Mouse (Mus musculus): Measurements from ENCODE around the gene Rab3a.

The Rab3a gene

DNA sequence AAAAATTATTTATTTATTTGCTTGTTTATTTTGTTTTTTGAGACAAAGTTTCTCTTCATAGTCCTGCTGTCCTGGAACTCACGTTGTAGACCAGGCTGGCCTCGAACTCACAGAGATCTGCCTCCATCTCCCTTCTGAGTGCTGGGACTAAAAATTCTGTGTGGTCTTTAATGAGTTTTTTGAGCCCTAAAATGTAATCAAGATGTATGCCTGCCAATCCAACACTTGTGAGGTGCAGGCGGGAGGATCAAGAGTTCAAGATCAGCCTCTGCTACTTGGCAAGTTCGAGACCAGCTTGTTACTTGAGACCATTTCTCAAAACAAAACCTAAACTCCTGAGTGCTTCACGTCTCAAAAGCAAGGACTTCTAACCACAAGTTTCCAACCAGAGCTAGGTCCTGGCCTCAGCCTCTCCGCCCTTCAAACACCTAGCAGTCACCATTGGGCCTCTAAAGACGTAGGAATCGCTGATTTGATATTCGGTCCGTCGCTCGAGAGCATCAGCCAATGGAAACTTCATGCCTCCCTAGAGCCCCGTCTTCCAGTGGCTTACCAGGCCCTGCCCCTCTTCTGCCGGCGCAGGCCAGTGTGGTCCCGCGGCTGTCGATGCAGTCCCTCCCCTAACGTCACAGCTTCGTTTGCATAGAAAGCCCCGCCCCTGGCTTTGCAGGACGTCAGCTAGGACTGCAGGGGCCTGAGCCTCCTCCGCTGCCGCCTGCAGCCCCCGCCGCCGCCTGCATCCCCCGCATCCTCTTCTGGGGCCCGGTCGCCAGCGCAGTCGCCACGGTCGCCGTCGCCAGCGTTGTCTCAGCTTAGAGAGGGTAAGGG, at the start of gene Rab3a:
TSS of gene Rab3a (plus strand) at position 637 of the 828 bp plus-strand sequence.
- peak; percentile 91 to 94 for DNase-seq (ENCODE audit: low spot score in 2 of 2)

DNA sequence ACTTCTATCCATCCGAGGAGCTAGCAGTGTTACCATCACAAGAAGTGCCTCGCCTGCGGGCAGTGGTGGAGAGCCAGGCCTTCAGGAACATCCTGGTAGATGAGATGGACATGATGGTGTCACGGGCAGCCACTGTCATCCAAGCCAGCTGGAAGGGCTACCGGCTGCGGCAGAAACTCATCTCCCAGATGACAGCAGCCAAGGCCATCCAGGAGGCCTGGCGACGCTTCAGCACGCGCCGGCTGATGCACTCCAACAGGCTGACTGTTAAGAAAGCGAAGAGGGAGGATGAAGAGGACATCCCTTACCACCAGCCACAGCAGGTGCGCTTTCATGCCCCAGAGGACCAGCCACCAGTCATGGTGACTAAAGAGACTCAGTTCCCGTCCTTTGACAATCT, 46.2 kb upstream of the Rab3a start:
- no peak for DNase-seq (ENCODE audit: low spot score in 2 of 2)

GRCm38 (mm10) chr8:70709794-70710193, 44.7 kb upstream of the Rab3a start:
- no peak for DNase-seq (ENCODE audit: low spot score in 2 of 2)

GRCm38 (mm10) chr8:70710296-70710695, 44.2 kb upstream of the Rab3a start:
- DNase-seq (ENCODE audit: low spot score in 2 of 2): no peak

GRCm38 (mm10) chr8:70711041-70711440, 43.4 kb upstream of the Rab3a start:
- no peak for DNase-seq (ENCODE audit: low spot score in 2 of 2)

DNA sequence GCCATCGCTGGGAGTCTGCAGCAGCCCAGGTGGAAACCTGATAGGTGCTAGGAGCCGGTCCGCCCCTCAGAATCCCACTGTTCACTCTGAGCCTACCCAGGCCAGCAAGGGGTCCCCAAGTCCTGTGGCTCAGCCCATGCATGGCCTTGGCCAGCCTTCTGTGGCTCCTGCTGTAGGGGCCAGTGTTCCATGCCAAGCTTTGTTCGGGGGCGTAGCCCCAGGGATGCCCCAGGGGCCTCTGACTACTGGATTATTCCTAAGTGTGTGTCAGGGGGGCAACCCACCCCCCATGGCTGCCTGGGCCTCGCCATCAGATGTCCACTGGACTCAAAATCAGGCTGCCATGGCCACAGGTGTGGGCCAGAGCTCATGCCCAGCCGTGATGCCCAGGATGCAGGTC, 40.5 kb upstream of the Rab3a start:
- DNase-seq (ENCODE audit: low spot score in 2 of 2): no peak

DNA sequence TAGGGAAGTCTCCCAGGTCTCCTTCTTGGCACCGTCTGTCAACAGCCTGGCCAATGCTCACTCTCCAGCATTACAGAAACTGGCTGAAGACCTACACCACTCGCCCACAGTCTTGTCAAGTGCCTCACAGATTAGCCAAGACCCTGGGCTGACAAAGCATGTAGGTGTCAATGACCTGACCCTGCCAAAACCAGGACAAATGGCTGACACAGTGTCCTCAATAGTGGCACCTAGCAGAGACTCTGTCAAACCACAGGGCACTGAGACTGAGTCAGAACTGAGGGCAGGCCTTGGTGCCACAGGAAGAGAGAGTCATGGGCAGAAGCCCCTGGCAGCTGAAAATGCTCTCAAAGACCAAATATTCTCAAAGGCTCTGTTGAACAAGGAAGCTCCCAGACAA, 39.4 kb upstream of the Rab3a start:
- no peak for DNase-seq (ENCODE audit: low spot score in 2 of 2)

DNA sequence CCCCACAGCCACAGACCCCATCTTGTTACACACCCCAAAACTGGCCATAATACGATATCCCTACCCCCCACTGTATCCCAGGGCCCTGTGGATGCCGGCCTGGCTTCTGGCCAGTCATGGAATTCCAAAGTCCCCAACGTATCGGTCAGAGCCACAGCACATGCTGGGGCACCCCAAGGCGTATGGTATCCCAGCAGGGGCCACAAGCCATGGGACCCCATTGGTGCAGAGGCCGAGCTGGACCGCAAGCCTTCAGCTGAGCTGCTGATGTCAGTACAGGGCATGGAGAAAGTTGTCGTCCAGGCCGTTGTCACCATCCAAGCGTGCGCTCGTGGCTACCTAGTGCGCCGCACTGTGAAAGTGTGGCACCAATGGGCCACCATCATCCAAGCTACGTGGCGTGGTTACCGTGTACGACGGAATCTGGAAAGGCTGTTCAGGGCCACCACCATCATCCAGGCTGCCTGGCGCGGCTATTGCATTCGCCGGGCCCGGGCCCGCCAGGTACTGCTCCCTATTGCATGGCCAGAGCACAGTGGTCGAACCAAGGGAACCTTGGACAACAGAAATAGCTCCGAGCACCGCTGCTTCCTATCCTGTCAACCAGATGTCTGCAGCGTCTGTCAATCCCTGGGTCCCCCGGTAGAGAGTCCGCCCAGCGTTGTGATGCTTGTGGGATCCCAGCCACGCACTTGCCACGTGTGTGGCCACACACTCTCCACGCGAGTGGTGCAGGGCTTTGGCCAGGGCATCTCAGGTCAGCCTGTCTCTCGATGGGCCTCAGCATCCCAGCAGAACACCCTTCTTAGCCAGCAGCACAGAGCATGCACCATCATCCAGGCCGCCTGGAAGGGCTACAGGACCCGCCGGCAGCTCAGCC, 37.7 kb upstream of the Rab3a start:
- DNase-seq (ENCODE audit: low spot score in 2 of 2): no peak

DNA sequence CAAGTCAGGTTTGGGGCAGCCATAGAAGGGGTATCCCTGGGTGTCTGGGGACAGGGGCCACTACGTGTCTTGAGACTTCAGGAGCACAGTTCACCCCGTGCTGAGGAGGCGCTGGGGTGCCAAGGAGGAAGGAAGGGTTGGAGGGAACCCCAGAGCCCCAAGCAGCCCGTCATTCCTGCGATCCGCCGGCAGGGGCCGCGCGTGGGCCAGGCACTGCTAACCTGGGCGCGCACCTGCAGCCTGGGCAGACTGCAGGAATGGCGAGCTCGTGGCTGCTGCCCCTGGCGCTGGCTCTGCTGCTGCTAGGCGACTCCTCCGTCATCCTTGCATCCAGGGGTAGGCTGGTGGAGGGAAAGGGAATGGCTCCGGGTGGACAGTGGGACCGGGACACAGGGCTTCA, 36.2 kb upstream of the Rab3a start, which contains the start of gene Gm3336:
TSS of gene Gm3336 (plus strand) at position 247 of the 400 bp plus-strand sequence.
- no peak for DNase-seq (ENCODE audit: low spot score in 2 of 2)

DNA sequence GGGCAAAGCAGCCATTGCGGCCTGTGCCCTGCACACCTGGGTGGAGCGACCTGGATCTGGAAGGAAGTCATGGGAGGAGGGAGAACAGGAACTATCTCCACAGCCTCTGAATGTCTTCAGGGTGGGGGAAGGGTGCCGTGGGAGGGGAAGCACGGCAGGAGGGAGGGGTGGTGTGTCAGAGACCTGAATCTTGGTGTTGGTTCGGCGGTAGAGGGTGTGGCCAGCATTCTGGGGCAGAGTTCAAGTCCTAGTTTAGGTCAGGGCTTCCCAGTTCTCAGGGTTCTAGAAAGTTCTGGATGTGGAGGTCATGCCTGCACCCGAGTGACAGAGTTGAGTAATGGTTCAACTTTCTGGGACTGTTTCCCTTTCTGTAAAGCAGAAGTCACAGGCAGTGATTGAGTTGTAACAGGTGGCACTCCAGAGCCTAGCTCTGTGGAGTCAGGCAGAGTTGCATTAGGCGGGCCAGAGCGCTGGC, 34.6 kb upstream of the Rab3a start:
- no peak for DNase-seq (ENCODE audit: low spot score in 2 of 2)

DNA sequence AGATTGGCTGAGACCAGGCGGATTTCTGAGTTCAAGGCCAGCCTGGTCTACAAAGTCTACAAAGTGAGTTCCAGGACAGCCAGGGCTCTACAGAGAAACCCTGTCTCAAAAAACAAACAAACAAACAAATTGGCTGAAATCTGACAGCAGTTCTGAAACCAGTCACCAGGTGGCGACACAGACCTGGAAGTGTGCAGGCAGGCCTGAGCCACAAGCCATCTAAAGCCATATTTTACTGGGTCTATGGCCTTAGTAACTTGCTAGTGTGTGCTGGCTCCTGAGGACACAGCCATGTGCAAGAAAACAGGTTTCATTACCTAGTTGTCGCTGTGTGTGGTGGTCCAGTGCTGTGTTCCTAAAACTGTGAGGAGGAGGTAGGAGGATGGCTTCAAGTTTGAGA, 33.7 kb upstream of the Rab3a start:
- peak; percentile 74 to 77 for DNase-seq (ENCODE audit: low spot score in 2 of 2)

GRCm38 (mm10) chr8:70721601-70722000, 32.9 kb upstream of the Rab3a start:
- no peak for DNase-seq (ENCODE audit: low spot score in 2 of 2)

DNA sequence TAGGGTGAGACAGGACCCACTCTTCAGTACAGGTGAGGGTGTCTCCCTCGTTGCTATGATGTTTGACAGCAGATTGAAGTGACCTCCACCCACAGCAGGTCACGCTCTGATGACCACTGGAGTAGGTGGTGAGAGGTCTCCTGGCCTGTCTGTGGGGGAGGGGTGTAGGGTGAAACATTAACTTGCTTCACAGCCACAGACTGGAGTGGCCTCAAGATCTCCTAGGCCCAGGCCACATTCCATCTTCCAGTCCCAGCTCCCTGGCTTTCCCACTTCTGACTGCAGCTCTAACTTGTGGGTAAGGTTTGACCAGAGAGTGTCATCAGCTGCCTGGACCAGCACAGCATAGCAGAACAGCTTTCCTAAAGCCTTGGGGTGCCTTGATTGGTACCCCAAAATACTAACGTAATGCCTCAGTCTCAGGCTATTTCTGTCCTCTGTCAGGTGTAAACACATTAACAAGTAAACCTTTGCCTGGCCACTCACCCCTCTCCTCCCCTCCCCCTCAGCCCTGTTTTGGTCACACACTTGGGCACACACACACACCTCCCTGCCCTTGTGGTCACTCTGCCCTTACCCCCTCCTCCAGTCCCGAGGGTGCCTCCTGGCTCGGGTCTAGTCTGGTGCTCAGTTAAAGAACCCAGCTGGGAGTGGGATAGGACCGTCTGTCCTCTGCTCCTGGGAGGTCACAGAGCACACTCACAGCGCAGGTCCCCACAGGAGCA, 30.8 kb upstream of the Rab3a start, which contains the start of gene Pde4c:
TSS of gene Pde4c (plus strand) at position 235 of the 725 bp plus-strand sequence.
- DNase-seq (ENCODE audit: low spot score in 2 of 2): no peak

DNA sequence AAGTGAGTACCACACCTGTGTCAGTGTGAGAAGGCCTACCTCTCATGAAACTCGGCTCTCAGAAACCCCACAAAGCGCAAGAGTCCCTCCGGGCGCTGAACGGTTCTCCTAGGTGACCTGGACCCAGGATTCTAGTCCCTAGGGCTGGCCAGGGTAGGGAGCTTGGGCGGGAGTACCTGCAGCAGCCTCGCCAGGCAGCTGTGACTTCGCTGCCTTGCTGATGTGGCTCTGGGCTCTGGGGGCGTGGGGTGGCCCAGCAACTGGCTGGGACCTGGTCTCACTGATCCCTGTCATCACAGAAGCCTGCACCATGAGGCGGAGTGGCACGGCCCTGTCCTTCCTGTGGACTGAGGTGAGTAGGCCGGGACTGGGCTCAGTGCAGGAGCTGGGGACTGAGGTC, 30.3 kb upstream of the Rab3a start:
- DNase-seq (ENCODE audit: low spot score in 2 of 2): no peak

DNA sequence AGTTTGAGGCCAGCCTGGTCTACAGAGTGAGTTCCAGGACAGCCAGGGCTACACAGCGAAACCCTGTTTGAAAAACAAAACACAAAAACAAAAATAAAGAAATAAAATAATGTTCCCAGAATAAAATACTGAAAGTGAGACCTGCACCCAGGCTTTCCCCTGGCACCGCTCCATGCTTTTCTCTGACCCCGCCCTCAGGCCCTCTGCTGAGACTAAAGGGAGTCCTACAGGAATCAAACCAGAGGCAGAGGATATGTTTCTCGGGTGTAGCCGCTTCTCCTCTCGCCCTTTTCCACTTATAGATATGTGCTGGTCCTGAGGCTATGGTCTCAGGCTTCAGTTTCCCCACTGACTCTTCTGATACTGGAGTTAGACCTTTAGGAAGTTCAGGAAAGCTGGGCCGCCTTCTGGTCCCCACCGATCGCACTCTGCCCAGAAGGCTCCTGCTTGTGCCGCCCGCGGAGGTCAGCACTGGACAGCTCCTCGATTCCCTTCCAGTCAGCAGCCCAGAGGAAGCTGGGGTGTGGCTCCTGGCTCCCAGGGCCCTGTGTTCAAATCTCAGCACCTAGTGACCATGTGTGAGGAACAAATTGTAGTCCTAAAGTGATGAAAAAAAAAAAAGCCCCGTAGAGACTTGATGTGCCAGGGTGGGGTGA, 28.6 kb upstream of the Rab3a start:
- no peak for DNase-seq (ENCODE audit: low spot score in 2 of 2)

- DNase-seq (ENCODE audit: low spot score in 2 of 2): no peak
These were observed 27.8 kb upstream of the Rab3a start for GRCm38 (mm10) chr8:70726721-70727120.

- DNase-seq (ENCODE audit: low spot score in 2 of 2): no peak
These were observed 24.5 kb upstream of the Rab3a start for GRCm38 (mm10) chr8:70729808-70730475.

GRCm38 (mm10) chr8:70730956-70731355, 23.5 kb upstream of the Rab3a start:
- no peak for DNase-seq (ENCODE audit: low spot score in 2 of 2)

GRCm38 (mm10) chr8:70737705-70738104, 16.8 kb upstream of the Rab3a start:
- no peak for DNase-seq (ENCODE audit: low spot score in 2 of 2)

- no peak for DNase-seq (ENCODE audit: low spot score in 2 of 2)
These were observed 16.3 kb upstream of the Rab3a start for GRCm38 (mm10) chr8:70738211-70738610.

- DNase-seq (ENCODE audit: low spot score in 2 of 2): no peak
These were observed 12.8 kb upstream of the Rab3a start for GRCm38 (mm10) chr8:70741661-70742060.

Measured in frontal cortex, postnatal 25 days (tissue).